In genomic region chr2:29971838-29972635, GRCm38 (mm10) we compare ENCODE assay signal across 8 mouse cellular contexts. TPM values are rescaled to one million over a fixed set of nuclear protein-coding genes. Genes with fewer than 3 reads are reported as not detected.
A peak's percentile ranks its signal among the peaks of the same experiment; 100 is the strongest.
DNase-seq lines count a peak whose midpoint lies in the region; ATAC-seq and TF ChIP-seq lines count a peak whose summit lies in the region.

No protein-coding gene starts in this region.

- no peak overlapping the region for H3K27ac ChIP-seq in forebrain, embryonic 14.5 days (ENCODE audit: low read depth, low read length)
- H3K27ac ChIP-seq in forebrain, embryonic 11.5 days (ENCODE audit: low read depth, low read length) = no peak overlapping the region
- no peak overlapping the region for H3K27ac ChIP-seq in intestine, embryonic 15.5 days
- no peak overlapping the region for H3K27ac ChIP-seq in liver, embryonic 12.5 days
- H3K27ac ChIP-seq in small intestine, adult 2 months (ENCODE audit: insufficient read depth, low read depth, low read length) = peak overlapping the region; percentile 41

- H3K27me3 ChIP-seq in forebrain, embryonic 14.5 days (replicated peaks; ENCODE audit: control insufficient read depth, insufficient read depth, low read length) = no peaks in the 10 kb centered on the region
- no peaks in the 10 kb centered on the region for H3K27me3 ChIP-seq in forebrain, embryonic 11.5 days (ENCODE audit: control insufficient read depth, insufficient read depth, low read length)
- H3K27me3 ChIP-seq in intestine, embryonic 15.5 days (replicated peaks) = no peaks in the 10 kb centered on the region
- peaks cover 39% of the 10 kb centered on the region for H3K27me3 ChIP-seq in liver, embryonic 12.5 days (replicated peaks)
- H3K27me3 ChIP-seq in small intestine, adult 2 months (ENCODE audit: control insufficient read depth, insufficient read depth, low read length) = no peaks in the 10 kb centered on the region

- no peak for ATAC-seq in forebrain, embryonic 14.5 days
- no peak for ATAC-seq in forebrain, embryonic 11.5 days (replicated peaks; ENCODE audit: low FRiP score)
- ATAC-seq in intestine, embryonic 15.5 days = no peak; the same call in 1 of the 2 replicates
- ATAC-seq in liver, embryonic 12.5 days = peak; percentile 67
- no peak for ATAC-seq in monocyte, adult 5-6 weeks (replicated peaks; ENCODE audit: insufficient number of reproducible peaks, low FRiP score, low TSS enrichment, poor library complexity, severe bottlenecking)

- TF ChIP-seq POLR2A in small intestine, adult 2 months (IDR thresholded peaks at IDR 0.05; ENCODE audit: low read depth, low read length) = no peak

- no peak overlapping the region for H3K4me3 ChIP-seq in forebrain, embryonic 14.5 days (ENCODE audit: low read depth, low read length)
- H3K4me3 ChIP-seq in forebrain, embryonic 11.5 days (ENCODE audit: low read depth, low read length) = no peak overlapping the region
- H3K4me3 ChIP-seq in intestine, embryonic 15.5 days (replicated peaks) = no peak overlapping the region
- no peak overlapping the region for H3K4me3 ChIP-seq in liver, embryonic 12.5 days
- H3K4me3 ChIP-seq in small intestine, adult 2 months (ENCODE audit: low read depth, low read length) = no peak overlapping the region

- peaks cover 44% of the 10 kb centered on the region for H3K36me3 ChIP-seq in forebrain, embryonic 14.5 days (ENCODE audit: control insufficient read depth, insufficient read depth, low read length)
- H3K36me3 ChIP-seq in forebrain, embryonic 11.5 days (ENCODE audit: control insufficient read depth, insufficient read depth, low read length) = no peaks in the 10 kb centered on the region
- peaks cover 7% of the 10 kb centered on the region; the same call in 1 of the 2 replicates for H3K36me3 ChIP-seq in intestine, embryonic 15.5 days
- no peaks in the 10 kb centered on the region for H3K36me3 ChIP-seq in liver, embryonic 12.5 days
- peaks cover 17% of the 10 kb centered on the region for H3K36me3 ChIP-seq in small intestine, adult 2 months (ENCODE audit: control insufficient read depth, insufficient read depth, low read length)

- no peak overlapping the region for H3K9ac ChIP-seq in forebrain, embryonic 14.5 days (ENCODE audit: low read length)
- no peak overlapping the region for H3K9ac ChIP-seq in forebrain, embryonic 11.5 days (ENCODE audit: low read length)
- no peak overlapping the region for H3K9ac ChIP-seq in intestine, embryonic 15.5 days
- H3K9ac ChIP-seq in liver, embryonic 12.5 days = no peak overlapping the region

- H3K4me1 ChIP-seq in forebrain, embryonic 14.5 days (ENCODE audit: control insufficient read depth, insufficient read depth, low read length) = peaks cover 36% of the 10 kb centered on the region
- H3K4me1 ChIP-seq in forebrain, embryonic 11.5 days (replicated peaks; ENCODE audit: control insufficient read depth, insufficient read depth, low read length) = peaks cover 5% of the 10 kb centered on the region; the same call in 1 of the 2 replicates
- peaks cover 24% of the 10 kb centered on the region for H3K4me1 ChIP-seq in intestine, embryonic 15.5 days (replicated peaks)
- H3K4me1 ChIP-seq in liver, embryonic 12.5 days = peaks cover 22% of the 10 kb centered on the region
- H3K4me1 ChIP-seq in small intestine, adult 2 months (ENCODE audit: control insufficient read depth, insufficient read depth, insufficient read length, low read length) = peaks cover 11% of the 10 kb centered on the region

- DNase-seq in forebrain, embryonic 14.5 days (ENCODE audit: low spot score) = peak; percentile 47
- no peak for DNase-seq in forebrain, embryonic 11.5 days (ENCODE audit: low spot score)
- peak; percentile 92 for DNase-seq in adrenal gland, postnatal 10 days
- DNase-seq in gastrocnemius, adult 18-20 months (ENCODE audit: low spot score) = peak; percentile 78

- no peaks in the 10 kb centered on the region for H3K9me3 ChIP-seq in forebrain, embryonic 14.5 days (replicated peaks; ENCODE audit: control insufficient read depth, low read length)
- H3K9me3 ChIP-seq in forebrain, embryonic 11.5 days (ENCODE audit: control insufficient read depth, low read length) = no peaks in the 10 kb centered on the region
- H3K9me3 ChIP-seq in intestine, embryonic 15.5 days = no peaks in the 10 kb centered on the region
- no peaks in the 10 kb centered on the region for H3K9me3 ChIP-seq in liver, embryonic 12.5 days (replicated peaks)

- H3K4me2 ChIP-seq in forebrain, embryonic 14.5 days (ENCODE audit: low read length) = no peak overlapping the region
- H3K4me2 ChIP-seq in forebrain, embryonic 11.5 days (ENCODE audit: low read depth, low read length, severe bottlenecking) = no peak overlapping the region
- H3K4me2 ChIP-seq in intestine, embryonic 15.5 days (replicated peaks) = 0 out of 2 replicates have a peak overlapping the region, but pooled peaks have one; percentile 11
- no peak overlapping the region for H3K4me2 ChIP-seq in liver, embryonic 12.5 days

- 76% methylated on average over 9 of the region's 9 CpGs for WGBS in forebrain, embryonic 14.5 days
- WGBS in forebrain, embryonic 11.5 days = 86% methylated on average over 9 of the region's 9 CpGs
- WGBS in intestine, embryonic 15.5 days = 68% methylated on average over 9 of the region's 9 CpGs
- 45% methylated on average over 9 of the region's 9 CpGs for WGBS in liver, embryonic 12.5 days (ENCODE audit: insufficient replicate concordance)
- WGBS in small intestine, adult 2 months = 39% methylated on average over 9 of the region's 9 CpGs

- TF ChIP-seq CTCF in small intestine, adult 2 months (IDR thresholded peaks at IDR 0.05; ENCODE audit: extremely low read depth, insufficient read length, insufficient replicate concordance, low read depth, low read length) = no peak

RNA-seq across cellular contexts. Expression of gene Sptan1, which starts 6.7 kb away (rescaled TPM):
- 310 and 312 TPM in 2 replicates for polyA plus RNA-seq in forebrain, embryonic 14.5 days (2014; fragmentation: Nextera tagmentation; extraction: Ambion mirVana)
- 135 and 147 TPM in 2 replicates for polyA plus RNA-seq in forebrain, embryonic 11.5 days (2014; fragmentation: Nextera tagmentation; extraction: Ambion mirVana)
- 100 to 1,000 TPM; 200 to 226 TPM for total RNA-seq in adrenal gland, postnatal 10 days (2021)
- 10 to 100 TPM; 32.7 to 43.1 TPM for total RNA-seq in gastrocnemius, adult 18-20 months (2021)
- 73.3 and 82.9 TPM in 2 replicates for polyA plus RNA-seq in intestine, embryonic 15.5 days (2015; fragmentation: Nextera tagmentation; extraction: Ambion mirVana)
- 18.8 and 19.0 TPM in 2 replicates for polyA plus RNA-seq in liver, embryonic 12.5 days (2016; fragmentation: Nextera tagmentation; extraction: Ambion mirVana)
- 101 and 221 TPM in 2 replicates for polyA plus RNA-seq in small intestine, adult 2 months (2012; rRNA removed)
- 296 to 354 TPM (median 326 TPM) in 3 replicates for total RNA-seq in monocyte, adult 5-6 weeks (2017)

RNA-seq across cellular contexts. Expression of gene Gle1, which starts 36.8 kb away (rescaled TPM):
- 54.0 and 63.3 TPM in 2 replicates for polyA plus RNA-seq in forebrain, embryonic 14.5 days (2014; fragmentation: Nextera tagmentation; extraction: Ambion mirVana)
- polyA plus RNA-seq in forebrain, embryonic 11.5 days (2014; fragmentation: Nextera tagmentation; extraction: Ambion mirVana) = 68.0 and 69.8 TPM in 2 replicates
- 10 to 100 TPM; 31.8 to 36.5 TPM for total RNA-seq in adrenal gland, postnatal 10 days (2021)
- 10 to 100 TPM; 23.1 to 23.9 TPM for total RNA-seq in gastrocnemius, adult 18-20 months (2021)
- polyA plus RNA-seq in intestine, embryonic 15.5 days (2015; fragmentation: Nextera tagmentation; extraction: Ambion mirVana) = 44.5 and 45.5 TPM in 2 replicates
- 38.8 and 43.1 TPM in 2 replicates for polyA plus RNA-seq in liver, embryonic 12.5 days (2016; fragmentation: Nextera tagmentation; extraction: Ambion mirVana)
- polyA plus RNA-seq in small intestine, adult 2 months (2012; rRNA removed) = 4.4 and 7.4 TPM in 2 replicates
- 62.8 to 92.3 TPM (median 86.3 TPM) in 3 replicates for total RNA-seq in monocyte, adult 5-6 weeks (2017)
